Mouse (Mus musculus) midbrain, embryonic 10.5 days (tissue): ENCODE results near the gene Col6a4. TPM values are rescaled to one million over a fixed set of nuclear protein-coding genes. Genes with fewer than 3 reads are reported as not detected.

Experiments used
- DNase-seq: peaks from one replicate; pipeline ENCODE4 v3.0.0-alpha.2; 2017; ENCODE audit warnings: low spot score
- H3K27ac ChIP-seq: fragments of 300-500 bp; sonication (generic); replicated peaks from 2 replicates; pipeline ENCODE4 v1.5.1; 2016; ENCODE audit warnings: mild to moderate bottlenecking
- H3K27me3 ChIP-seq: fragments of 300-500 bp; sonication (generic); 2 replicates; pipeline ENCODE4 v1.6.1; 2016; ENCODE audit warnings: low read depth, mild to moderate bottlenecking; ENCODE audit not compliant: poor library complexity, severe bottlenecking
- H3K36me3 ChIP-seq: fragments of 300-500 bp; sonication (generic); 2 replicates; pipeline ENCODE4 v1.6.1; 2016; ENCODE audit warnings: mild to moderate bottlenecking, moderate library complexity
- H3K4me1 ChIP-seq: fragments of 300-500 bp; sonication (generic); 2 replicates; pipeline ENCODE4 v1.6.1; 2016
- H3K4me3 ChIP-seq: fragments of 300-500 bp; sonication (generic); 2 replicates; pipeline ENCODE4 v1.5.1; 2016; ENCODE audit warnings: mild to moderate bottlenecking, moderate library complexity
- H3K9me3 ChIP-seq: fragments of 300-500 bp; sonication (generic); replicated peaks from 2 replicates; pipeline ENCODE4 v1.6.1; 2016; ENCODE audit warnings: mild to moderate bottlenecking
- WGBS: fragments of 180-500 bp; shearing (Covaris S2); methylation state at CpG from one replicate; pipeline ENCODE4 v1.1.7; 2016; 5-methylcytosine and 5-hydroxymethylcytosine counted together
- polyA plus RNA-seq: library from polyadenylated mRNA; unstranded; fragments of >200 nt; fragmentation: Nextera tagmentation; extraction: Ambion mirVana; gene quantifications from 2 replicates; pipeline ENCODE4 v1.2.1, GENCODE M21; 2016

Col6a4 gene
- polyA plus RNA-seq, 1 experiment from 2014 or later: 0.10 TPM

GRCm38 (mm10) chr9:106053446-106053845, 43.1 kb downstream of the Col6a4 start:
- no peaks in the 10 kb centered on the region for H3K4me1 ChIP-seq
- DNase-seq: no peak
- H3K36me3 ChIP-seq: no peaks in the 10 kb centered on the region
- H3K27ac ChIP-seq: no peak overlapping the region
- 89% methylated on average over 4 of the region's 4 CpGs for WGBS
- no peak overlapping the region for H3K4me3 ChIP-seq
- H3K27me3 ChIP-seq: no peaks in the 10 kb centered on the region
- no peaks in the 10 kb centered on the region for H3K9me3 ChIP-seq

GRCm38 (mm10) chr9:106043921-106044503, 52.6 kb downstream of the Col6a4 start:
- H3K4me1 ChIP-seq: peaks cover 14% of the 10 kb centered on the region
- H3K4me3 ChIP-seq: no peak overlapping the region
- DNase-seq: peak; percentile 16
- H3K27ac ChIP-seq: peak overlapping the region; percentile 43
- H3K36me3 ChIP-seq: no peaks in the 10 kb centered on the region
- H3K27me3 ChIP-seq: no peaks in the 10 kb centered on the region
- no peaks in the 10 kb centered on the region for H3K9me3 ChIP-seq
- WGBS: 50% methylated on average over 9 of the region's 9 CpGs

GRCm38 (mm10) chr9:106039915-106040659, 56.5 kb downstream of the Col6a4 start:
- no peak for DNase-seq
- Histone ChIP-seq H3K4me1 (peaks cover 14% of the 10 kb centered on the region), H3K9me3 (no peaks in the 10 kb centered on the region), H3K36me3 (no peaks in the 10 kb centered on the region), H3K4me3 (no peak overlapping the region), H3K27me3 (no peaks in the 10 kb centered on the region), H3K27ac (no peak overlapping the region)
- 85% methylated on average over 8 of the region's 8 CpGs for WGBS

GRCm38 (mm10) chr9:106039276-106039675, 57.3 kb downstream of the Col6a4 start:
- Histone ChIP-seq H3K4me1 (peaks cover 7% of the 10 kb centered on the region), H3K36me3 (no peaks in the 10 kb centered on the region), H3K27me3 (no peaks in the 10 kb centered on the region), H3K4me3 (no peak overlapping the region), H3K27ac (no peak overlapping the region), H3K9me3 (no peaks in the 10 kb centered on the region)
- 80% methylated on average over 1 of the region's 1 CpGs for WGBS
- no peak for DNase-seq

GRCm38 (mm10) chr9:106038865-106039264, 57.7 kb downstream of the Col6a4 start:
- H3K9me3 ChIP-seq: no peaks in the 10 kb centered on the region
- DNase-seq: peak; percentile 53
- no peak overlapping the region for H3K27ac ChIP-seq
- no peak overlapping the region for H3K4me3 ChIP-seq
- H3K36me3 ChIP-seq: no peaks in the 10 kb centered on the region
- WGBS: 14% methylated on average over 4 of the region's 4 CpGs
- H3K27me3 ChIP-seq: no peaks in the 10 kb centered on the region
- H3K4me1 ChIP-seq: peaks cover 3% of the 10 kb centered on the region

GRCm38 (mm10) chr9:106015666-106016065, 80.9 kb downstream of the Col6a4 start:
- 90% methylated on average over 3 of the region's 3 CpGs for WGBS
- no peak for DNase-seq

GRCm38 (mm10) chr9:106013139-106013538, 83.4 kb downstream of the Col6a4 start:
- Histone ChIP-seq H3K36me3 (no peaks in the 10 kb centered on the region), H3K27me3 (no peaks in the 10 kb centered on the region), H3K9me3 (no peaks in the 10 kb centered on the region), H3K27ac (no peak overlapping the region), H3K4me3 (no peak overlapping the region), H3K4me1 (no peaks in the 10 kb centered on the region)
- WGBS: 89% methylated on average over 11 of the region's 11 CpGs
- no peak for DNase-seq

More at GRCm38 (mm10) chr9:106015666-106016065, 80.9 kb downstream of the Col6a4 start:
- Histone ChIP-seq H3K4me1 (no peaks in the 10 kb centered on the region), H3K36me3 (no peaks in the 10 kb centered on the region), H3K27me3 (no peaks in the 10 kb centered on the region), H3K4me3 (no peak overlapping the region), H3K9me3 (no peaks in the 10 kb centered on the region), H3K27ac (no peak overlapping the region)

- Histone ChIP-seq H3K36me3 (no peaks in the 10 kb centered on the region), H3K4me3 (no peak overlapping the region), H3K9me3 (no peaks in the 10 kb centered on the region; the same call in 1 of the 2 replicates), H3K4me1 (0 out of 2 replicates have a peak, but pooled peaks cover 7% of the 10 kb centered on the region), H3K27ac (no peak overlapping the region), H3K27me3 (no peaks in the 10 kb centered on the region)
- WGBS: 76% methylated on average over 11 of the region's 11 CpGs
- no peak for DNase-seq
These were observed 98.6 kb downstream of the Col6a4 start for GRCm38 (mm10) chr9:105997955-105998354.

- no peak for DNase-seq
- no peaks in the 10 kb centered on the region for H3K36me3 ChIP-seq
- WGBS: 87% methylated on average over 6 of the region's 6 CpGs
These were observed 104.2 kb downstream of the Col6a4 start for GRCm38 (mm10) chr9:105992425-105992824.

GRCm38 (mm10) chr9:105990099-105990498, 106.5 kb downstream of the Col6a4 start:
- H3K4me3 ChIP-seq: no peak overlapping the region
- H3K9me3 ChIP-seq: no peaks in the 10 kb centered on the region; the same call in 1 of the 2 replicates
- peaks cover 6% of the 10 kb centered on the region for H3K4me1 ChIP-seq
- H3K27ac ChIP-seq: no peak overlapping the region
- WGBS: 83% methylated on average over 6 of the region's 6 CpGs
- no peaks in the 10 kb centered on the region for H3K27me3 ChIP-seq
- no peak for DNase-seq
- H3K36me3 ChIP-seq: no peaks in the 10 kb centered on the region

More at GRCm38 (mm10) chr9:105992425-105992824, 104.2 kb downstream of the Col6a4 start:
- H3K4me3 ChIP-seq: no peak overlapping the region
- no peaks in the 10 kb centered on the region; the same call in 1 of the 2 replicates for H3K9me3 ChIP-seq
- no peak overlapping the region for H3K27ac ChIP-seq
- H3K4me1 ChIP-seq: no peaks in the 10 kb centered on the region; the same call in 1 of the 2 replicates
- H3K27me3 ChIP-seq: no peaks in the 10 kb centered on the region

GRCm38 (mm10) chr9:105989468-105989867, 107.1 kb downstream of the Col6a4 start:
- WGBS: 95% methylated on average over 6 of the region's 6 CpGs
- Histone ChIP-seq H3K36me3 (no peaks in the 10 kb centered on the region), H3K9me3 (no peaks in the 10 kb centered on the region), H3K4me3 (no peak overlapping the region), H3K4me1 (peaks cover 12% of the 10 kb centered on the region), H3K27me3 (no peaks in the 10 kb centered on the region), H3K27ac (no peak overlapping the region)
- DNase-seq: no peak

- Histone ChIP-seq H3K4me3 (no peak overlapping the region), H3K9me3 (no peaks in the 10 kb centered on the region), H3K36me3 (no peaks in the 10 kb centered on the region), H3K27ac (no peak overlapping the region), H3K27me3 (no peaks in the 10 kb centered on the region), H3K4me1 (peaks cover 12% of the 10 kb centered on the region)
- 72% methylated on average over 8 of the region's 8 CpGs for WGBS
- DNase-seq: no peak
These were observed 108.5 kb downstream of the Col6a4 start for GRCm38 (mm10) chr9:105988096-105988495.

GRCm38 (mm10) chr9:105984931-105985519, 111.6 kb downstream of the Col6a4 start:
- H3K27me3 ChIP-seq: no peaks in the 10 kb centered on the region
- no peaks in the 10 kb centered on the region for H3K9me3 ChIP-seq
- H3K36me3 ChIP-seq: no peaks in the 10 kb centered on the region
- peaks cover 12% of the 10 kb centered on the region for H3K4me1 ChIP-seq
- H3K4me3 ChIP-seq: peak overlapping the region; percentile 32; the same call in 1 of the 2 replicates
- peak overlapping the region; percentile 72 for H3K27ac ChIP-seq
- peak; percentile 37 for DNase-seq
- 22% methylated on average over 10 of the region's 10 CpGs for WGBS
